Mouse (Mus musculus): ENCODE measurements around the gene Megf9. TPM values are rescaled to one million over a fixed set of nuclear protein-coding genes. Genes with fewer than 3 reads are reported as not detected.
A peak's percentile ranks its signal among the peaks of the same experiment; 100 is the strongest.

The Megf9 gene
- total and polyA plus RNA-seq, 2 experiments from 2014 or later: 30.7 to 79.2 TPM

DNA sequence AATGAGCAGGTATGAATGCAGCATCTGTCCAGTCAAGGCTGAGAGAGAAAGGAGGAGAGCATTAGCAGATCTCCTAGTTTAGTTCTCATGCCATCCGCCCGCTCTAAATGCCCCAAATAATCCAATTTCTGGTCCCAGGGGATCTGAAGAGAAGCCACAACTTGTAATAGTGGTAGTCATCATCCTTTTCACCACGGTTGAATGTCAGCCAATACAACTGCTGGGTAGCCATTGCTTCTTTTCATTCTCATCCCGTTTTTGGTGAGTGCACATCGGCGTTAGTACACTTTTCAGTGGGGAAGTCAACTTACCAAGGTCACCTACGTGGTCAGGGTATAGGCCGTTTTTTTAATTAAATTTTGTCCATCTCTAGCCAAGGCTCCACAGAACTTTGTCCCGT, 125.3 kb downstream of the Megf9 start:
- Histone ChIP-seq H3K9me3 (ENCODE audit: low read length) (no peaks in the 10 kb centered on the region), H3K27ac (no peak overlapping the region), H3K4me2 (ENCODE audit: low read depth, low read length) (peak overlapping the region; percentile 81), H3K4me3 (ENCODE audit: low read length) (peak overlapping the region; percentile 96), H3K4me1 (ENCODE audit: insufficient read depth, low read length) (peaks cover 3% of the 10 kb centered on the region; the same call in 1 of the 2 replicates), H3K36me3 (ENCODE audit: insufficient read depth, low read length) (no peaks in the 10 kb centered on the region), H3K9ac (replicated peaks; ENCODE audit: low read length) (peak overlapping the region; percentile 83), H3K27me3 (ENCODE audit: insufficient read depth, low read length) (no peaks in the 10 kb centered on the region)
- WGBS: 13% methylated on average over 9 of the region's 9 CpGs
- no peak for ATAC-seq
- TF ChIP-seq CTCF (IDR thresholded peaks at IDR 0.05; ENCODE audit: low read depth): no peak
- no peak for DNase-seq (ENCODE audit: low spot score)

GRCm38 (mm10) chr4:70402109-70402819, 132.5 kb downstream of the Megf9 start:
- peak overlapping the region; percentile 73 for H3K27ac ChIP-seq
- H3K9me3 ChIP-seq (ENCODE audit: low read length): no peaks in the 10 kb centered on the region
- H3K36me3 ChIP-seq (ENCODE audit: insufficient read depth, low read length): 0 out of 2 replicates have a peak, but pooled peaks cover 6% of the 10 kb centered on the region
- peak; percentile 87 for TF ChIP-seq CTCF (IDR thresholded peaks at IDR 0.05; ENCODE audit: low read depth)
- peak overlapping the region; percentile 24; the same call in 1 of the 2 replicates for H3K9ac ChIP-seq (replicated peaks; ENCODE audit: low read length)
- peaks cover 5% of the 10 kb centered on the region; the same call in 1 of the 2 replicates for H3K4me1 ChIP-seq (ENCODE audit: insufficient read depth, low read length)
- DNase-seq (ENCODE audit: low spot score) (peak; percentile 90), ATAC-seq (peak; percentile 94)
- 36% methylated on average over 9 of the region's 9 CpGs for WGBS
- no peaks in the 10 kb centered on the region for H3K27me3 ChIP-seq (ENCODE audit: insufficient read depth, low read length)
- H3K4me3 ChIP-seq (ENCODE audit: low read length): no peak overlapping the region
- H3K4me2 ChIP-seq (ENCODE audit: low read depth, low read length): no peak overlapping the region

- Histone ChIP-seq H3K9ac (replicated peaks; ENCODE audit: low read length) (no peak overlapping the region), H3K4me3 (ENCODE audit: low read length) (no peak overlapping the region), H3K27me3 (ENCODE audit: insufficient read depth, low read length) (no peaks in the 10 kb centered on the region), H3K9me3 (ENCODE audit: low read length) (no peaks in the 10 kb centered on the region), H3K27ac (0 out of 2 replicates have a peak overlapping the region, but pooled peaks have one; percentile 32), H3K4me2 (ENCODE audit: low read depth, low read length) (no peak overlapping the region), H3K4me1 (ENCODE audit: insufficient read depth, low read length) (peaks cover 5% of the 10 kb centered on the region; the same call in 1 of the 2 replicates), H3K36me3 (ENCODE audit: insufficient read depth, low read length) (0 out of 2 replicates have a peak, but pooled peaks cover 6% of the 10 kb centered on the region)
- no peak for DNase-seq (ENCODE audit: low spot score)
- ATAC-seq: no peak
- no peak for TF ChIP-seq CTCF (IDR thresholded peaks at IDR 0.05; ENCODE audit: low read depth)
- 76% methylated on average over 5 of the region's 5 CpGs for WGBS
These were observed 135.3 kb downstream of the Megf9 start for GRCm38 (mm10) chr4:70399476-70399875.

- H3K9ac ChIP-seq (replicated peaks; ENCODE audit: low read length): no peak overlapping the region
- H3K4me2 ChIP-seq (ENCODE audit: low read depth, low read length): no peak overlapping the region
- no peak for TF ChIP-seq CTCF (IDR thresholded peaks at IDR 0.05; ENCODE audit: low read depth)
- DNase-seq (ENCODE audit: low spot score) (peak; percentile 29), ATAC-seq (no peak; the same call in 1 of the 2 replicates)
- H3K27me3 ChIP-seq (ENCODE audit: insufficient read depth, low read length): no peaks in the 10 kb centered on the region
- 0 out of 2 replicates have a peak overlapping the region, but pooled peaks have one; percentile 32 for H3K27ac ChIP-seq
- 0 out of 2 replicates have a peak, but pooled peaks cover 6% of the 10 kb centered on the region for H3K36me3 ChIP-seq (ENCODE audit: insufficient read depth, low read length)
- 82% methylated on average over 2 of the region's 2 CpGs for WGBS
- H3K4me3 ChIP-seq (ENCODE audit: low read length): no peak overlapping the region
- H3K4me1 ChIP-seq (ENCODE audit: insufficient read depth, low read length): peaks cover 5% of the 10 kb centered on the region; the same call in 1 of the 2 replicates
- no peaks in the 10 kb centered on the region for H3K9me3 ChIP-seq (ENCODE audit: low read length)
These were observed 135.7 kb downstream of the Megf9 start for GRCm38 (mm10) chr4:70399074-70399473.

DNA sequence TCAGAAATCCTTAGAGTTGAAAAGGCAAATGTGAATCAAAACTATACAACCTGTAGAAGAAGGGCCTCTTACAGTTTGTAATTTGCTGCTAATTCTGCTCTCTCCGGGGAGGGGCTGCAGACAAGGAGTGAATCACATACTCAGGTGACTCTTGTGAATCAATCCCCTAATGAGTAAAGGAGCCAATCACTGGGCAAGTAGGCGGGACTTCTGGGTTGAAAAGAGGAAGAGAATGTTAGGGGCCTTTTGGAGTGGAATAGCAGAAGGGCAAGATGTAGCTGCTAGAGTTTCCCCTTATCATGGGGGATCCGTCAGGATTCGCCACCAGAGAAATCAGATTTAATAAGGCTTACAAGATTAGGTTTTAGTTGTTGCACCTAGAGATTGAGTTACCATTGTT, 136.7 kb downstream of the Megf9 start:
- no peak overlapping the region for H3K27ac ChIP-seq
- no peaks in the 10 kb centered on the region for H3K9me3 ChIP-seq (ENCODE audit: low read length)
- no peak for TF ChIP-seq CTCF (IDR thresholded peaks at IDR 0.05; ENCODE audit: low read depth)
- ATAC-seq: no peak
- no peaks in the 10 kb centered on the region for H3K27me3 ChIP-seq (ENCODE audit: insufficient read depth, low read length)
- no peak overlapping the region for H3K4me2 ChIP-seq (ENCODE audit: low read depth, low read length)
- DNase-seq (ENCODE audit: low spot score): no peak
- H3K4me1 ChIP-seq (ENCODE audit: insufficient read depth, low read length): peaks cover 5% of the 10 kb centered on the region; the same call in 1 of the 2 replicates
- H3K36me3 ChIP-seq (ENCODE audit: insufficient read depth, low read length): 0 out of 2 replicates have a peak, but pooled peaks cover 6% of the 10 kb centered on the region
- H3K9ac ChIP-seq (replicated peaks; ENCODE audit: low read length): no peak overlapping the region
- H3K4me3 ChIP-seq (ENCODE audit: low read length): no peak overlapping the region
- 81% methylated on average over 4 of the region's 4 CpGs for WGBS

DNA sequence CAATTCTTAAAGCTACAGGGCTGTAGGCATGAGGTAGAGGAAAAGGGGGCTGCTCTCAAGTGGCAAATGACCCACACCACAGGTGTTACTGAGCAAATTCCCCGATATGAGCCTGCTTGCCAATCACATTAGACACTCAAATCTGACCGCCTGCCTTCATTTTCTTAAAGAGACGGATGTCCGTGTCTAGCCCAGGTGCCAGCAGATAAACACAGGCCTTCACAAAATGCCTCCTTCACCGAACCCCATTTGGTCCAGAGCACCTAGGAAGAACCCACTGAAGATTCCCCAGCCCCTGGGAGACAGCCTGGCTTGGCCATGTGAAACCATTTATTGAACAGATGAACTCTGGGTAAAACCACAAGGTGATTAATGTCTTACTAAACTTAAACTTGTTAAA, 138.1 kb downstream of the Megf9 start:
- 83% methylated on average over 5 of the region's 5 CpGs for WGBS
- no peaks in the 10 kb centered on the region for H3K27me3 ChIP-seq (ENCODE audit: insufficient read depth, low read length)
- no peak for TF ChIP-seq CTCF (IDR thresholded peaks at IDR 0.05; ENCODE audit: low read depth)

DNA sequence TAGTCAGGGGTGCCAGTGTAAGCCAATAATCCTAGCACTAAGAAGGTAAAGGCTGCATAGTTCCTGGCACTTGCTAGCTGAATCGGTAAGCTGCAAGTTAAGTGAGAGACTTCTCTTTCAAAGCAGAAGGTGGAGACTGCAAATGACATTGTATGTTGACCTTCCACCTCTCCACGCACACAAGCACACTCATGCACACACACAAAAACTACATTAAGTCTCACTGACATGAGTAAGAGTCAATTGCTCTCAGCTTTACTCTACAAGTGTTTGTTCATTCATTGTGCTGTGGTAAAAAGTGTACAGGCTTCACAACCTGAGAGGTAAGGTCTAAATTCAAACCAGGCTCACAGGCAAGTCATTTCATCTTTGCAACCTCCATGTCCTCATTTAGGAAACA, 140.1 kb downstream of the Megf9 start:
- H3K27ac ChIP-seq: no peak overlapping the region
- H3K9ac ChIP-seq (replicated peaks; ENCODE audit: low read length): no peak overlapping the region
- H3K36me3 ChIP-seq (ENCODE audit: insufficient read depth, low read length): no peaks in the 10 kb centered on the region
- no peaks in the 10 kb centered on the region for H3K9me3 ChIP-seq (ENCODE audit: low read length)
- no peak for DNase-seq (ENCODE audit: low spot score)
- no peak for TF ChIP-seq CTCF (IDR thresholded peaks at IDR 0.05; ENCODE audit: low read depth)
- no peak overlapping the region for H3K4me3 ChIP-seq (ENCODE audit: low read length)
- ATAC-seq: no peak
- no peaks in the 10 kb centered on the region for H3K4me1 ChIP-seq (ENCODE audit: insufficient read depth, low read length)
- H3K27me3 ChIP-seq (ENCODE audit: insufficient read depth, low read length): no peaks in the 10 kb centered on the region
- 89% methylated on average over 2 of the region's 2 CpGs for WGBS
- H3K4me2 ChIP-seq (ENCODE audit: low read depth, low read length): no peak overlapping the region

More for the DNA sequence above, 138.1 kb downstream of the Megf9 start:
- H3K9ac ChIP-seq (replicated peaks; ENCODE audit: low read length): no peak overlapping the region
- DNase-seq (ENCODE audit: low spot score) (no peak), ATAC-seq (no peak)
- no peaks in the 10 kb centered on the region for H3K4me1 ChIP-seq (ENCODE audit: insufficient read depth, low read length)
- no peak overlapping the region for H3K4me2 ChIP-seq (ENCODE audit: low read depth, low read length)
- H3K9me3 ChIP-seq (ENCODE audit: low read length): no peaks in the 10 kb centered on the region
- H3K4me3 ChIP-seq (ENCODE audit: low read length): no peak overlapping the region
- H3K36me3 ChIP-seq (ENCODE audit: insufficient read depth, low read length): 0 out of 2 replicates have a peak, but pooled peaks cover 6% of the 10 kb centered on the region
- H3K27ac ChIP-seq: no peak overlapping the region

Measured in hindbrain, postnatal 0 days (tissue).